Mouse (Mus musculus) G1E-ER4 (cell line): Measurements from ENCODE around the gene Snx32. TPM values are rescaled to one million over a fixed set of nuclear protein-coding genes. Genes with fewer than 3 reads are reported as not detected.

Experiments
- GATA1 ChIP-seq: IDR thresholded peaks from one replicate; pipeline ENCODE4 v1.8.0; 2012; ENCODE audit warnings: low read length, inconsistent platforms
- polyA plus RNA-seq: library from polyadenylated mRNA; stranded (reverse); fragments of >175 nt; gene quantifications from 2 replicates; pipeline ENCODE4 v1.2.3, GENCODE M21; 2012

Snx32 gene
- polyA plus RNA-seq, 1 experiment = 1.4 TPM

- TF ChIP-seq GATA1 = no peak
These were observed 8.4 kb upstream of the Snx32 start for GRCm38 (mm10) chr19:5518721-5519120.

GRCm38 (mm10) chr19:5516906-5517505 lies 6.7 kb upstream of the Snx32 start:
- TF ChIP-seq GATA1 = no peak

GRCm38 (mm10) chr19:5515840-5516777 lies 5.8 kb upstream of the Snx32 start:
- TF ChIP-seq GATA1 = no peak

DNA sequence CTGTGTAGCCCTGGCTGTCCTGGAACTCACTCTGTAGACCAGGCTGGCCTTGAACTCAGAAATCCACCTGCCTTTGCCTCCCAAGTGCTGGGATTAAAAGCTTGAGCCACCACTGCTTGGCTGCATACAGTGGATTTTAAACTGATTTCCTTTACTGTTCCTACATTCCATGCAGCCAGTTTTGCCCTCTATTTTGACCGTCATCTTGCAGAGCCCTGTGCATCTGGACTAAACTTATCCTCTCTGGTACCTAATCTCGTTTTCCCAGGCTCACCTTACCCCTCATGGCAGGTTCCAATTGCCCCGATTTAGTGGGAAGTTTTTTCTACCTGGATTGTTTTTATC lies 2.6 kb upstream of the Snx32 start:
- no peak for TF ChIP-seq GATA1

DNA sequence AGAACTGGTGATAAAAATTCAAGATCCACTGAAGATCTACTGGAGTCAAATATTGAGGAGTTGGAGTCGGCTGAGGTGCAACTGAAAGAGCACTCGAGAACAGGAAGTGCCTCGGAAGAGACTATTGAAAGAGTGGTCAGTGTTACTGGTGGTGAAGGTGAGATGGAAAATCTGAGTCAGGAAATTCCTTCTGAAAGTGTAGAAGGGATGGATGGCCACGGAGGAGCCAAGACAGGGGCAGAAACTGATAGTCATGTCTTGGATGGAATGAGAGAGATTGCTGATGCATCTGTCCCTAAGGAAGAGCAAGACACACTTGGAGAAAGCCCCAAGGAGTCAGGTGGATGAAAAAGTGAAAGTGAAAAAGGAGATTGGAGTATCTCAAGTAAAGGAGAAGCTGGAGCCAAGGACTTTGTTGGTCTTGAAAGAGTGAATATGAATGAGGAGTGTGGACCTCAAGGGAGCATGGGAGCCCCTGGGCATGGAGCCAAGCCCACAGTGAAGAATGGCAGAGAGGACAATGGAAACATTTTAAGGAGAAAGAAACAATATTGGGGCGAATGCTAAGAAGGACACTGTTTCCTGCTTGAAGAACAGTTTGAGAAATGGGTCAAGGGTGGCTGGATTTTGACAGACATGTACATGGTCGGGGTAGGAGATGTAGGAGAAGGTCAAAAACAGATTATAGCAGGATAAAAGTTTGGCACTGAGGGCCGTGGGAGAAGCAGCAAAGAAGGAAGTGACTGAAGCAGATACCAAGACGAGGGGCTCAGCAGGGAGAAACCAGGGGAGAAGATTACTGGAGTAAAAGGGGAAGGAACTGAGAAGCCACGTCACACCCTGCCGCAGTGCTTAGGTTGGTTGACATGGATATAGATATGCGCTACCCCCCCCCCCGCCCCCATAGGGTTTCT lies 2.0 kb upstream of the Snx32 start:
- no peak for TF ChIP-seq GATA1

GRCm38 (mm10) chr19:5511074-5511632 lies 815 bp upstream of the Snx32 start:
- TF ChIP-seq GATA1 = no peak

DNA sequence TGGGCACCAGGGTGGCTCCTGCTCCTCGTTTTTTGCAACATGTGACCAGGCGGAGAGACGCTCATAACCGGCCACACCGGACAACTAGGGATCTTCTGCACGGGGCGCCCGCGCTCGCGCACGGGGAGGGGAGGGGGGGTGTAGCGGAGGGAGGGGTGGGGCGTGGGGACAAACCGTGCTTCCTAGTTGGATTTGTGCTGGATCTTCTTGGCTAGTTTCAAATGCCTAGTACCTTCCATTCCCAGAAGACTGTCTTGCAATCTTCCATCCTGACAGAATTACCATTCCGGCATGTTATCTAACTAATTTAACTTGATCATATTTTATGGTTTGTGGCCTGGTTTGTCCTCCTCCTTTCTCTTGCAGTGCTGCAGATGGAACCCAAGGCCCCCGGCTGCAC lies 6.7 kb downstream of the Snx32 start, which contains the start of gene 1700020D05Rik:
Gene 1700020D05Rik (minus strand): TSS at position 101 of the 400 bp plus-strand sequence.
- TF ChIP-seq GATA1 = no peak

DNA sequence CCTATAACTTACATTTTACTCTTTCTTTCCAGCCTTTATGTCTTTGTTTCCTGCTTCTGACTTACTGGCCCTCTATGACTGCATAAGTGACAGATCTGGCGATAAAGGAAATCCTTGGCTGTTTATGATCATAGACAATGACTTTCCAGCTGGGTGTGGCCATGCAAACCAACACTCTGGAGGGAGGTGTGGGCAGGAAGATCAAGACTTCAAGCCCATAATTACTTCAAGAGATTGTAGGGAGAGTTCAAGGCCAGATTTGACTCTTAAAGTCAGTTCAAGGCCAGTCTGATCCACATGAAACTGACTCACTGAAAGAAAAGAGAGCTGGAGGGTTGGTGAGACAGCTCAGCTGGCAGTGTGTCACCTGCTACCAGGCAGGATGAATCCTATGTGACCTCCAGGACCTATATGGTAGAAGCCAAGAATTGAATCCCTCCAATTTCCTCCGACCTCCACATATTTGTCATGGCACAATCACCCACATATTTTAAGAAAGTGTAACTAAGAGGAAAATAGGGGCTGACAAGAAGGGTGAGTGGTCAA lies 9.9 kb downstream of the Snx32 start:
- no peak for TF ChIP-seq GATA1

DNA sequence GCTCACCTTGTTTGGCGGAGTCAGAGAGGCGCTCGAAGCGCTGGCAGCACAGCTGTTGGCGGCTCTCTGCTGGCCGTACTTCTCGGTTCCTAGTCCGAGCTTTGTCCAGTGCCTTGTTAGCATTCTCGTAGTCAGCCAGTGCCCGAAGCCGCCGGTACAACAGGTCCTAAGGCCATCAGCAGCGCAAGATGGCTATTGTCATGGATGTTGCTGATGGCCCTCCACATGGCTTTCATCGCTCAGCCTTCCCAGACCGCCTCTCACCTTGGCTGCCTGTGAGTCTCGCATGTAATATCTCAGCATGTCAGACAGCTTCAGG lies 14.3 kb downstream of the Snx32 start:
- TF ChIP-seq GATA1 = no peak

GRCm38 (mm10) chr19:5495353-5496051 lies 14.8 kb downstream of the Snx32 start:
- TF ChIP-seq GATA1 = no peak

DNA sequence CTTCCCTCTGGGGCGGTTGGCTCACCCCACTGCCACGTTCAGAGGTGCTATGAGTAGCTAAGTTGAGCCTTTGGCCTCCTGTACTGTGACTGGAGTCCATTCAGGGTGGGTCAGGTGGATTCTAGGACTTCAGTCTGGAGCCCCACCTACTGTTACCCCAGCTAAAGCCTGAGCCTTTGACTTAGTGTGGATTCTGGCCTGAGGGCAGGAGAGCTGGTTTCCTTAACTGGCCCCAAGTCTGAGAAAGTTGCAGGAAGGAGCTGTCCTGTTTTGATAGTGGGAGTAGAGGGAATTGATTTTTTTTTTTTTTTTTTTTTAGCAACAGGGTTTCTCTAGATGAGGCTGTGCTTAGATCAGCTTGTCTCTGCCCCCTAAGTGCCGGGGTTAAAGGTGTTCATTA lies 16.0 kb downstream of the Snx32 start:
- no peak for TF ChIP-seq GATA1

DNA sequence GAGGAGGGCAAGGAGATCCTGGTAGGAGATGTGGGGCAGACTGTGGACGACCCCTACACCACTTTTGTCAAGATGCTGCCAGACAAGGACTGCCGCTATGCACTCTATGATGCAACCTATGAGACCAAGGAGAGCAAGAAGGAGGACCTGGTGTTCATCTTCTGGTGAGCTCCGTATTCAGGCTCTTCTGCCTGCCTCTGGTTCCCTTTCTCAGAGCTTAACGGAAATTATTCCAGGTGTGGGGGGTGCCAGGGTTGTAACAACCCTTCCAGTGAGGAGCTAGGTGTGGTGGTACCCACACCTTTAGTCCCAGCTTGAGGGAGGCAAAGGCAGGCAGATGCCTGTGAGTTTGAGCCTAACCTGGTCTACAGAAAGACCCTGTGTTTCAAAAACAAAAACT lies 17.7 kb downstream of the Snx32 start:
- TF ChIP-seq GATA1 = no peak

GRCm38 (mm10) chr19:5490898-5491708 lies 19.2 kb downstream of the Snx32 start:
- TF ChIP-seq GATA1 = no peak
